Mouse (Mus musculus) liver, embryonic 14.5 days (tissue): ENCODE data around the gene Dlgap1.

Source experiments
- CTCF ChIP-seq: IDR thresholded peaks from 2 replicates; pipeline ENCODE4 v1.5.1; 2016; ENCODE audit warnings: antibody characterized with exemption, low read depth, control low read depth
- EP300 ChIP-seq: IDR thresholded peaks from 2 replicates; pipeline ENCODE4 v1.6.1; 2016; ENCODE audit warnings: antibody characterized with exemption, low read depth

- TF ChIP-seq CTCF (no peak), EP300 (no peak)
These were observed 619.8 kb downstream of the Dlgap1 start for GRCm38 (mm10) chr17:70588691-70589090.
